9 mouse cellular contexts compared by ENCODE assay signal in genomic region chr12:57787471-57787870, GRCm38 (mm10).
DNase-seq lines count a peak whose midpoint lies in the region; ATAC-seq lines count a peak whose summit lies in the region.
"Had no signal": no experiment of that assay in that cellular context is flagged by ENCODE, and none has a peak within 500 bp of the region (broad histone marks: within the 10 kb centered on the region; RNA-seq: fewer than 3 reads in every experiment).

No protein-coding gene starts in this region.

- H3K4me2 ChIP-seq in midbrain, embryonic 16.5 days (ENCODE audit: low read length) = no peak overlapping the region
- H3K4me2 ChIP-seq: heart, embryonic 13.5 days had no signal

- H3K27ac ChIP-seq in midbrain, embryonic 10.5 days (replicated peaks) = no peak overlapping the region
- no peak overlapping the region for H3K27ac ChIP-seq in midbrain, embryonic 16.5 days (ENCODE audit: low read length)
- H3K27ac ChIP-seq: heart, embryonic 13.5 days had no signal

- H3K36me3 ChIP-seq in midbrain, embryonic 10.5 days = no peaks in the 10 kb centered on the region
- H3K36me3 ChIP-seq in midbrain, embryonic 16.5 days (ENCODE audit: control insufficient read depth, insufficient read depth, low read length) = no peaks in the 10 kb centered on the region
- H3K36me3 ChIP-seq: heart, embryonic 13.5 days had no signal

- H3K9me3 ChIP-seq in midbrain, embryonic 10.5 days (replicated peaks) = no peaks in the 10 kb centered on the region
- no peaks in the 10 kb centered on the region for H3K9me3 ChIP-seq in midbrain, embryonic 16.5 days (replicated peaks; ENCODE audit: control insufficient read depth, low read length, poor library complexity, severe bottlenecking)
- H3K9me3 ChIP-seq: heart, embryonic 13.5 days had no signal

- H3K27me3 ChIP-seq in midbrain, embryonic 10.5 days (ENCODE audit: low read depth, poor library complexity, severe bottlenecking) = no peaks in the 10 kb centered on the region
- H3K27me3 ChIP-seq in midbrain, embryonic 16.5 days (ENCODE audit: control insufficient read depth, insufficient read depth, low read depth, low read length) = no peaks in the 10 kb centered on the region
- H3K27me3 ChIP-seq: heart, embryonic 13.5 days had no signal

- no peak for ATAC-seq in midbrain, embryonic 16.5 days

- no peaks in the 10 kb centered on the region for H3K4me1 ChIP-seq in midbrain, embryonic 10.5 days
- H3K4me1 ChIP-seq in midbrain, embryonic 16.5 days (ENCODE audit: control insufficient read depth, insufficient read depth, low read length) = no peaks in the 10 kb centered on the region
- H3K4me1 ChIP-seq: heart, embryonic 13.5 days had no signal

- H3K4me3 ChIP-seq in midbrain, embryonic 10.5 days = no peak overlapping the region
- H3K4me3 ChIP-seq in midbrain, embryonic 16.5 days (ENCODE audit: low read depth, low read length) = no peak overlapping the region
- H3K4me3 ChIP-seq: heart, embryonic 13.5 days had no signal

- DNase-seq in cerebellum, postnatal 10 days = peak; percentile 64 to 65
- no peak for DNase-seq in cerebellum, adult 9-10 months
- peak; percentile 48 for DNase-seq in midbrain, embryonic 10.5 days (ENCODE audit: low spot score)
- peak; percentile 56 for DNase-seq in embryo, embryonic 9.5 days (ENCODE audit: extremely low spot score)
- peak; percentile 39 to 47 for DNase-seq in kidney, postnatal 4 days
- DNase-seq in retina, embryonic 14.5 days (ENCODE audit: low spot score) = peak; percentile 75
- no peak for DNase-seq in thymus, postnatal 10 days (ENCODE audit: low spot score in 2 of 2)

- 29% methylated on average over 5 of the region's 5 CpGs for WGBS in midbrain, embryonic 10.5 days
- WGBS in midbrain, embryonic 16.5 days = 16% methylated on average over 5 of the region's 5 CpGs

- H3K9ac ChIP-seq in midbrain, embryonic 16.5 days (ENCODE audit: low read depth, low read length) = no peak overlapping the region
- H3K9ac ChIP-seq: heart, embryonic 13.5 days had no signal

Comparison
In these comparisons a context has a peak if more than half of its experiments do, and no peak if none do; other contexts are left out.
1. DNase-seq: peak in cerebellum, postnatal 10 days (2 of 2), midbrain, embryonic 10.5 days (single experiment), embryo, embryonic 9.5 days (single experiment), kidney, postnatal 4 days (2 of 2) and retina, embryonic 14.5 days (single experiment); none in cerebellum, adult 9-10 months (single experiment) and thymus, postnatal 10 days (0 of 2).